Mouse (Mus musculus) left cerebral cortex, adult 2 months (tissue): Measurements from ENCODE around the gene Gucd1. TPM values are rescaled to one million over a fixed set of nuclear protein-coding genes. Genes with fewer than 3 reads are reported as not detected.
"Not testable (repeated sequence)": the region's sequence is repeated elsewhere in the genome, so short reads cannot be mapped to it uniquely, and the experiment has no call there.

Source experiments
- DNase-seq, 2 experiments: peaks; one replicate each; pipeline ENCODE4 v3.0.0; 2021 to 2022; ENCODE audit warnings: low spot score in 2 of 2, mixed read lengths in 1 of 2; ENCODE audit errors: extremely low spot score in 1 of 2
- H3K27ac ChIP-seq: fragments of 200-600 bp; 2 replicates; pipeline ENCODE4 v1.8.1; 2022
- H3K4me3 ChIP-seq: fragments of 200-600 bp; 2 replicates; pipeline ENCODE4 v1.8.1; 2022
- CTCF ChIP-seq: fragments of 200-600 bp; IDR thresholded peaks from 2 replicates; pipeline ENCODE4 v1.8.1; 2022; ENCODE audit warnings: antibody characterized with exemption, mild to moderate bottlenecking, moderate library complexity
- intact Hi-C: fragments of 180-260 bp; cut with DNase I; formaldehyde crosslinking; loops from one replicate; pipeline ENCODE4 v1.15.1; 2025
- total RNA-seq, 2 experiments: library from RNA; stranded (reverse); gene quantifications; 2 replicates each; pipeline ENCODE4 v1.2.3; 2021

Gucd1 gene
- total RNA-seq, 2 experiments from 2014 or later = 16.8 to 18.1 TPM

GRCm38 (mm10) chr10:75534216-75534615 is 16.4 kb upstream of the Gucd1 start:
- no peak overlapping the region for H3K27ac ChIP-seq
- DNase-seq = no peak
- no peak for TF ChIP-seq CTCF
- intact Hi-C loops = no loop called here
- no peak overlapping the region for H3K4me3 ChIP-seq

GRCm38 (mm10) chr10:75531532-75532090 is 13.8 kb upstream of the Gucd1 start:
- Histone ChIP-seq H3K4me3 (no peak overlapping the region), H3K27ac (no peak overlapping the region)
- intact Hi-C loops = no loop called here
- TF ChIP-seq CTCF = no peak
- DNase-seq = no peak

- no peak for DNase-seq
- no peak overlapping the region for H3K4me3 ChIP-seq
- no peak for TF ChIP-seq CTCF
- no peak overlapping the region for H3K27ac ChIP-seq
- intact Hi-C loops = no loop called here
Observed at GRCm38 (mm10) chr10:75530322-75530721, 12.6 kb upstream of the Gucd1 start.

GRCm38 (mm10) chr10:75525450-75525849 is 7.7 kb upstream of the Gucd1 start:
- H3K4me3 ChIP-seq, H3K27ac ChIP-seq, intact Hi-C loops, DNase-seq: not testable (repeated sequence)

- TF ChIP-seq CTCF = no peak
- Histone ChIP-seq H3K4me3 (no peak overlapping the region), H3K27ac (no peak overlapping the region)
- DNase-seq = no peak
- intact Hi-C loops = no loop called here
Observed at GRCm38 (mm10) chr10:75521643-75522042, 3.9 kb upstream of the Gucd1 start.

GRCm38 (mm10) chr10:75520581-75520980 is 2.8 kb upstream of the Gucd1 start:
- no peak for DNase-seq
- intact Hi-C loops = no loop called here
- TF ChIP-seq CTCF = no peak
- H3K4me3 ChIP-seq = no peak overlapping the region
- no peak overlapping the region for H3K27ac ChIP-seq

- peak within 1 kb of the TSS; percentile 68 for H3K4me3 ChIP-seq
- intact Hi-C loops = loop anchor here (2.0 to 5.0 kb wide), 2 partner anchors 42 to 950 kb away; partner anchors contain the start of genes Mcm3ap and Ybey
- TF ChIP-seq CTCF = no peak; the same call in 1 of the 2 replicates
- H3K27ac ChIP-seq = peak within 1 kb of the TSS; percentile 97
- DNase-seq = peak; percentile 85 to 91
Observed at GRCm38 (mm10) chr10:75517073-75517757, 557 bp downstream of the Gucd1 start, which contains the start of gene Snrpd3. Gene Snrpd3 (plus strand): TSS chr10:75517551.

- no peak for TF ChIP-seq CTCF
- intact Hi-C loops = loop anchor here (2.0 to 5.0 kb wide), 2 partner anchors 42 to 951 kb away; partner anchors contain the start of genes Mcm3ap and Ybey
Observed at GRCm38 (mm10) chr10:75516724-75517072, 1.1 kb downstream of the Gucd1 start.

GRCm38 (mm10) chr10:75516038-75516723 is 1.6 kb downstream of the Gucd1 start:
- DNase-seq = no peak
- Histone ChIP-seq H3K27ac (peak overlapping the region; percentile 90), H3K4me3 (peak overlapping the region; percentile 68)
- TF ChIP-seq CTCF = no peak
- intact Hi-C loops = loop anchor here (2.0 to 5.0 kb wide), 2 partner anchors 43 to 951 kb away; partner anchors contain the start of genes Mcm3ap and Ybey

More at GRCm38 (mm10) chr10:75516724-75517072, 1.1 kb downstream of the Gucd1 start:
- no peak for DNase-seq
- H3K27ac ChIP-seq = peak overlapping the region; percentile 90
- peak overlapping the region; percentile 68 for H3K4me3 ChIP-seq

GRCm38 (mm10) chr10:75515216-75516037 is 2.3 kb downstream of the Gucd1 start:
- intact Hi-C loops = loop anchor here (2.0 to 5.0 kb wide), 2 partner anchors 43 to 952 kb away; partner anchors contain the start of genes Mcm3ap and Ybey
- Histone ChIP-seq H3K4me3 (no peak overlapping the region; the same call in 1 of the 2 replicates), H3K27ac (no peak overlapping the region)
- no peak for TF ChIP-seq CTCF
- DNase-seq = no peak

GRCm38 (mm10) chr10:75514361-75514760 is 3.4 kb downstream of the Gucd1 start:
- TF ChIP-seq CTCF = no peak
- no peak overlapping the region for H3K27ac ChIP-seq
- intact Hi-C loops = no loop called here
- no peak for DNase-seq
- no peak overlapping the region for H3K4me3 ChIP-seq
